Mouse (Mus musculus) liver, embryonic 13.5 days (tissue): Measurements from ENCODE around the gene Pole3. TPM values are rescaled to one million over a fixed set of nuclear protein-coding genes. Genes with fewer than 3 reads are reported as not detected.

Source experiments
- polyA plus RNA-seq: library from polyadenylated mRNA; unstranded; fragments of >200 nt; fragmentation: Nextera tagmentation; extraction: Ambion mirVana; gene quantifications from 2 replicates; pipeline ENCODE4 v1.2.1, GENCODE M21; 2015

The Pole3 gene
- polyA plus RNA-seq, 1 experiment from 2014 or later, result 77.3 TPM

Other genes with a start within 250 kb of the Pole3 start
- 15.5 and 15.7 TPM in 2 replicates for gene Fkbp15, start 164.5 kb downstream of the Pole3 start, polyA plus RNA-seq
- 39.0 and 48.8 TPM in 2 replicates for gene Slc31a1, start 164.3 kb downstream of the Pole3 start, polyA plus RNA-seq
- 77.7 and 97.1 TPM in 2 replicates for gene Cdc26, start 116.4 kb downstream of the Pole3 start, polyA plus RNA-seq
- gene Prpf4, start 116.3 kb downstream of the Pole3 start, polyA plus RNA-seq, result 13.1 and 15.2 TPM in 2 replicates
- gene Rnf183, start 89.8 kb downstream of the Pole3 start, polyA plus RNA-seq, result not detected in 2 replicates
- gene Wdr31, start 54.2 kb downstream of the Pole3 start, polyA plus RNA-seq, result 1.6 and 2.1 TPM in 2 replicates
- 0.20 and 0.34 TPM in 2 replicates for gene Bspry, start 45.0 kb downstream of the Pole3 start, polyA plus RNA-seq
- gene Hdhd3, start 21.6 kb downstream of the Pole3 start, polyA plus RNA-seq, result 6.3 and 7.1 TPM in 2 replicates
- gene Alad, start 5.2 kb downstream of the Pole3 start, polyA plus RNA-seq, result 616 and 657 TPM in 2 replicates
- gene 4933430I17Rik, start 301 bp upstream of the Pole3 start, polyA plus RNA-seq, result 0.14 and 0.23 TPM in 2 replicates
- 5.7 and 5.9 TPM in 2 replicates for gene Rgs3, start 34.8 kb upstream of the Pole3 start, polyA plus RNA-seq